Mouse (Mus musculus) liver, embryonic 12.5 days (tissue): ENCODE results near the gene Pigs. TPM values are rescaled to one million over a fixed set of nuclear protein-coding genes. Genes with fewer than 3 reads are reported as not detected.

ENCODE experiments used
- ATAC-seq: fragments of 200-750 bp; cut with Nextera tagmentation; 2 replicates; pipeline ENCODE4 v1.8.0; 2017; ENCODE audit warnings: moderate number of reproducible peaks, mild to moderate bottlenecking, moderate library complexity
- H3K27ac ChIP-seq: fragments of 300-500 bp; sonication (generic); 2 replicates; pipeline ENCODE4 v1.5.1; 2016; ENCODE audit warnings: mild to moderate bottlenecking
- H3K27me3 ChIP-seq: fragments of 300-500 bp; sonication (generic); replicated peaks from 2 replicates; pipeline ENCODE4 v1.6.1; 2016; ENCODE audit warnings: mild to moderate bottlenecking, moderate library complexity
- H3K36me3 ChIP-seq: fragments of 300-500 bp; sonication (generic); 2 replicates; pipeline ENCODE4 v1.6.1; 2016; ENCODE audit warnings: mild to moderate bottlenecking, moderate library complexity
- H3K4me1 ChIP-seq: fragments of 300-500 bp; sonication (generic); 2 replicates; pipeline ENCODE4 v1.6.1; 2016
- H3K4me2 ChIP-seq: fragments of 300-500 bp; sonication (generic); 2 replicates; pipeline ENCODE4 v1.6.1; 2016; ENCODE audit warnings: mild to moderate bottlenecking, moderate library complexity
- H3K4me3 ChIP-seq: fragments of 300-500 bp; sonication (generic); 2 replicates; pipeline ENCODE4 v1.5.1; 2016; ENCODE audit warnings: mild to moderate bottlenecking, moderate library complexity
- H3K9ac ChIP-seq: fragments of 300-500 bp; sonication (generic); 2 replicates; pipeline ENCODE4 v1.6.1; 2016; ENCODE audit warnings: mild to moderate bottlenecking, moderate library complexity
- H3K9me3 ChIP-seq: fragments of 300-500 bp; sonication (generic); replicated peaks from 2 replicates; pipeline ENCODE4 v1.6.1; 2016; ENCODE audit warnings: mild to moderate bottlenecking, moderate library complexity
- whole genome bisulfite sequencing: fragments of 180-500 bp; shearing (Covaris S2); methylation state at CpG from one replicate; pipeline ENCODE4 v1.1.7; 2016; ENCODE audit not compliant: insufficient replicate concordance; 5-methylcytosine and 5-hydroxymethylcytosine counted together
- polyA plus RNA-seq: library from polyadenylated mRNA; unstranded; fragments of >200 nt; fragmentation: Nextera tagmentation; extraction: Ambion mirVana; gene quantifications from 2 replicates; pipeline ENCODE4 v1.2.1, GENCODE M21; 2016

Gene Pigs
- polyA plus RNA-seq, 1 experiment from 2014 or later = 42.6 TPM

GRCm38 (mm10) chr11:78372610-78373009 lies 44.4 kb downstream of the Pigs start:
- ATAC-seq = no peak
- Histone ChIP-seq H3K36me3 (no peaks in the 10 kb centered on the region), H3K9ac (no peak overlapping the region), H3K4me2 (no peak overlapping the region), H3K27me3 (0 out of 2 replicates have a peak, but pooled peaks cover 4% of the 10 kb centered on the region), H3K9me3 (no peaks in the 10 kb centered on the region), H3K4me1 (no peaks in the 10 kb centered on the region), H3K27ac (no peak overlapping the region), H3K4me3 (no peak overlapping the region)
- WGBS = 56% methylated on average over 7 of the region's 7 CpGs

GRCm38 (mm10) chr11:78374147-78374546 lies 45.9 kb downstream of the Pigs start:
- no peak overlapping the region for H3K4me2 ChIP-seq
- no peak overlapping the region for H3K9ac ChIP-seq
- no peak overlapping the region for H3K4me3 ChIP-seq
- ATAC-seq = no peak
- H3K9me3 ChIP-seq = no peaks in the 10 kb centered on the region
- H3K27me3 ChIP-seq = 0 out of 2 replicates have a peak, but pooled peaks cover 7% of the 10 kb centered on the region
- 77% methylated on average over 8 of the region's 8 CpGs for WGBS
- no peaks in the 10 kb centered on the region for H3K4me1 ChIP-seq
- H3K36me3 ChIP-seq = no peaks in the 10 kb centered on the region
- no peak overlapping the region for H3K27ac ChIP-seq

DNA sequence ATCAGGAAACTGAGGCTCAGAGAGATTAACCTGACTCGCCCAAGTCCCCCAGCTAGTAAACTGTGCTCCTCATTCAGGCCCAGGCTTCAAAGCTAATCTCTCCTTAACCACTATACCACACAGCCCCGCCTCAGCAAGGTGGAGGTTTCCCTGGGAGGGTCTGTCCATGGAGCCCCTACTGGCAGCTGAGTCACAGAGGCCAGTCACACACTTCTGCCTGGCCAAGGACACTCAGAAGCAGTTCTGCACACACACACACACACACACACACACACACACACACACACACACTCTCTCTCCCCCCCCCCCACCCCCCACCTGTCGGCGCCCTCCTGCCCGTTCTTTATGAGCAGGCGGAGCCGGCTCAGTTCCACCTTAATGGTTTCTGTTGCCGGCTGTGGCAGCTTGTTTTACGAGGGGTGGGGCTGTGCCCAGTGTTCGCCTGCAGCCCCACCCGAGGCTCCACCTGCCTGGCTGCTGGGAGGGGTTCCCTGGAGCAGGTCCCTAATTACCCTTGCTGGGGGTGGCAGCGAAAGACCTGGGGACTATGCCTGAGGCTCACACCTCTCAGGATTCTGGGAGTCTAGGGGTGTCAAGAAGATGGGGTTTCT lies 49.4 kb downstream of the Pigs start:
- H3K4me1 ChIP-seq = no peaks in the 10 kb centered on the region
- H3K4me3 ChIP-seq = no peak overlapping the region
- no peak overlapping the region for H3K9ac ChIP-seq
- H3K9me3 ChIP-seq = no peaks in the 10 kb centered on the region
- H3K36me3 ChIP-seq = no peaks in the 10 kb centered on the region
- no peak overlapping the region for H3K4me2 ChIP-seq
- H3K27me3 ChIP-seq = peaks cover 16% of the 10 kb centered on the region; the same call in 1 of the 2 replicates
- H3K27ac ChIP-seq = no peak overlapping the region
- no peak for ATAC-seq
- WGBS = 47% methylated on average over 12 of the region's 12 CpGs

DNA sequence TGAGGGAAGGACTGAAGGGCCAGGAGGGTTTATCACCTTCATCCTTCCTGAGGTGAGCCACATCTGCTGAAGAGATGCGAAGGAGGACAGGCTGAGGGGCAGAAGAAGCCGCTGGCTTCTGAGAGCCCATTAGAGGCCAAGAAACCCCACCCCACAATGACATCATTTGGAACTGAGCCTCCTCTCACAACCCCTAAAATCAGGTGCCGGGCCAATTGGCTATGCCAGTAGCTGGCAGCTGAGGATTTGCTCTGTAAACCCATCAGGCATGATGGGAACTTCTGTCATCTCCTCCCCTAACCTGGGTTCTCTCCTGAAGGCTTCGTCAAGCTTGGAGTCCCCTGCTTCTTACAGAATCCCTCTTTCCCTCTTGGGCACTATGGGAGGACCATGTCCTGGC lies 52.1 kb downstream of the Pigs start:
- 67% methylated on average over 4 of the region's 4 CpGs for WGBS
- H3K4me1 ChIP-seq = no peaks in the 10 kb centered on the region

DNA sequence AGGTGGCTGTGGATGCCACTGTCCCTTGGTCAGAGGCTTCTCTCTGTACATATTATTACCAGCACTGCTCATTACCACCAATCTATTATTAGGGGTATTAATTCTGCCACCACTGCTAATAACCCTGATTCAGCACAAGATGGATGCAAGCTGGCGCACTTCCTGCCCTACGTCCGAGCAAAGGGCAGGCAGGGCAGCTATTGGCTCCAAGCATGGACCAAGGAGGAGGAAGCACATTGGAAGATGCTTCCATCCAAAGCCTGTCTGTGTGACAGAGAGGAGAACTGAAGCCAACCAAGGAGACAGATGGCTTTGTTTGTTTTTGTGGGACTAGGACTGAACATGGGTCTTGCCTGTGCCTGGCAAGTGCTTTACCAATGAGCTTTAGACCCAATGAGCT lies 52.8 kb downstream of the Pigs start:
- Histone ChIP-seq H3K4me2 (no peak overlapping the region), H3K4me1 (no peaks in the 10 kb centered on the region), H3K27me3 (peaks cover 16% of the 10 kb centered on the region; the same call in 1 of the 2 replicates), H3K36me3 (no peaks in the 10 kb centered on the region), H3K9me3 (no peaks in the 10 kb centered on the region), H3K27ac (no peak overlapping the region), H3K9ac (no peak overlapping the region), H3K4me3 (no peak overlapping the region)
- no peak for ATAC-seq
- WGBS = 69% methylated on average over 3 of the region's 3 CpGs

More for the DNA sequence above, 52.1 kb downstream of the Pigs start:
- peaks cover 16% of the 10 kb centered on the region; the same call in 1 of the 2 replicates for H3K27me3 ChIP-seq
- no peak overlapping the region for H3K4me3 ChIP-seq
- H3K9ac ChIP-seq = no peak overlapping the region
- H3K36me3 ChIP-seq = no peaks in the 10 kb centered on the region
- H3K4me2 ChIP-seq = no peak overlapping the region
- ATAC-seq = no peak
- H3K27ac ChIP-seq = no peak overlapping the region
- no peaks in the 10 kb centered on the region for H3K9me3 ChIP-seq

- WGBS = 69% methylated on average over 7 of the region's 7 CpGs
- Histone ChIP-seq H3K4me1 (no peaks in the 10 kb centered on the region), H3K9ac (no peak overlapping the region), H3K4me2 (no peak overlapping the region), H3K9me3 (no peaks in the 10 kb centered on the region), H3K27ac (no peak overlapping the region), H3K4me3 (no peak overlapping the region), H3K27me3 (peaks cover 21% of the 10 kb centered on the region; the same call in 1 of the 2 replicates), H3K36me3 (no peaks in the 10 kb centered on the region)
- ATAC-seq = no peak
Observed at GRCm38 (mm10) chr11:78382286-78382685, 54.1 kb downstream of the Pigs start.

- Histone ChIP-seq H3K4me2 (no peak overlapping the region), H3K9ac (no peak overlapping the region), H3K36me3 (no peaks in the 10 kb centered on the region), H3K4me1 (no peaks in the 10 kb centered on the region), H3K9me3 (no peaks in the 10 kb centered on the region), H3K27me3 (peaks cover 21% of the 10 kb centered on the region; the same call in 1 of the 2 replicates), H3K27ac (no peak overlapping the region), H3K4me3 (no peak overlapping the region)
- 40% methylated on average over 5 of the region's 5 CpGs for WGBS
- no peak for ATAC-seq
Observed at GRCm38 (mm10) chr11:78382701-78383100, 54.5 kb downstream of the Pigs start.

GRCm38 (mm10) chr11:78385776-78386175 lies 57.6 kb downstream of the Pigs start:
- no peaks in the 10 kb centered on the region for H3K4me1 ChIP-seq
- 73% methylated on average over 10 of the region's 10 CpGs for WGBS
- H3K27ac ChIP-seq = no peak overlapping the region
- H3K4me3 ChIP-seq = no peak overlapping the region
- H3K27me3 ChIP-seq = peaks cover 10% of the 10 kb centered on the region; the same call in 1 of the 2 replicates
- no peak overlapping the region for H3K4me2 ChIP-seq
- no peaks in the 10 kb centered on the region for H3K36me3 ChIP-seq
- H3K9ac ChIP-seq = no peak overlapping the region
- ATAC-seq = no peak
- H3K9me3 ChIP-seq = no peaks in the 10 kb centered on the region

DNA sequence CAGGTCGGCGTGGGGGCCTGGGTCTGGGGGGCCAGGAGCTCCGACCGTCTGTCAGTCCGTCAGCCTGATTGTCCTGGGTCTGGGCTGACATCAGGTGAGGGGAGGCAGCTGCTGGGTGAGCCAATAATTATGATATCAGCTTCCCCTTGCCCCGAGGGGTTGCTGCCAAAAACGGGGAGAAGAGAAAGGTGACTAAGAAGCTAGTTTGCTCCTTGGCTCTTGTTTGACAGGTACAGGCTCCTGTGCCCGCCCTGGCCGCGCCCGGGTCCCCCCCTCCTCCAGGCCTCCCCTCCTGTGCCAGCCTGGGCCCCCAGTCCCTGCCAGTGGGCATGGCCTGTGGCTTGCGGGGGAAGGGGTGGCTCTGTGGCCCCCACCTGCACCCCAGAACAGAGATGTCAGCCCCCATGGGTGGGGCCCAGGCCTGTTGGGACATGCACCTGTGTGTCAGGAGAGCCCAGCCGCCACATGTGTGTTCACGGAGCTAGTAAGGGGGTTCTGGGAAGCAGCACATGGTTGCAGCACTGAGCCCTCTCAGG lies 58.4 kb downstream of the Pigs start, which contains the start of gene Foxn1:
Foxn1 (minus strand) TSS at position 51 of the 536 bp plus-strand sequence.
- WGBS = 71% methylated on average over 13 of the region's 14 CpGs
- Histone ChIP-seq H3K4me3 (no peak within 1 kb of the TSS), H3K36me3 (no peaks in the 10 kb centered on the region), H3K27ac (no peak within 1 kb of the TSS), H3K9ac (no peak within 1 kb of the TSS), H3K4me1 (no peaks in the 10 kb centered on the region), H3K27me3 (0 out of 2 replicates have a peak, but pooled peaks cover 9% of the 10 kb centered on the region), H3K4me2 (no peak within 1 kb of the TSS), H3K9me3 (no peaks in the 10 kb centered on the region)
- no peak for ATAC-seq

Other genes starting within 250 kb of the Pigs start
- gene Eral1, start 248.0 kb upstream of the Pigs start, polyA plus RNA-seq = 23.2 and 25.5 TPM in 2 replicates
- 6.0 and 6.7 TPM in 2 replicates for gene Fam222b, start 233.8 kb upstream of the Pigs start, polyA plus RNA-seq
- gene Traf4, start 162.8 kb upstream of the Pigs start, polyA plus RNA-seq = 45.4 and 47.6 TPM in 2 replicates
- 12.2 and 13.7 TPM in 2 replicates for gene Nek8, start 151.7 kb upstream of the Pigs start, polyA plus RNA-seq
- 62.6 and 67.1 TPM in 2 replicates for gene Tlcd1, start 151.7 kb upstream of the Pigs start, polyA plus RNA-seq
- gene Rpl23a, start 144.8 kb upstream of the Pigs start, polyA plus RNA-seq = 1,112 and 1,156 TPM in 2 replicates
- 20.3 and 24.0 TPM in 2 replicates for gene Rab34, start 140.0 kb upstream of the Pigs start, polyA plus RNA-seq
- gene Proca1, start 135.0 kb upstream of the Pigs start, polyA plus RNA-seq = 0.31 and 0.63 TPM in 2 replicates
- 29.7 and 30.7 TPM in 2 replicates for gene Sdf2, start 82.7 kb upstream of the Pigs start, polyA plus RNA-seq
- gene Supt6, start 82.4 kb upstream of the Pigs start, polyA plus RNA-seq = 20.2 and 20.3 TPM in 2 replicates
- 52.1 and 53.8 TPM in 2 replicates for gene 2610507B11Rik, start 66.7 kb upstream of the Pigs start, polyA plus RNA-seq
- 0.22 and 0.23 TPM in 2 replicates for gene BC030499, start 37.6 kb upstream of the Pigs start, polyA plus RNA-seq
- 38.6 and 40.0 TPM in 2 replicates for gene Spag5, start 26.9 kb upstream of the Pigs start, polyA plus RNA-seq
- 4.7 and 5.1 TPM in 2 replicates for gene Aldoc, start 5.4 kb upstream of the Pigs start, polyA plus RNA-seq
- 46.5 and 50.4 TPM in 2 replicates for gene Unc119, start 15.1 kb downstream of the Pigs start, polyA plus RNA-seq
- not detected in 2 replicates for gene Foxn1, start 58.1 kb downstream of the Pigs start, polyA plus RNA-seq
- gene Slc13a2, start 93.8 kb downstream of the Pigs start, polyA plus RNA-seq = 0.05 TPM in 1 of 2 replicates, not detected in the other
- 5.7 and 6.3 TPM in 2 replicates for gene Slc46a1, start 137.3 kb downstream of the Pigs start, polyA plus RNA-seq
- gene Sarm1, start 169.3 kb downstream of the Pigs start, polyA plus RNA-seq = 0.25 and 0.38 TPM in 2 replicates
- 206 and 223 TPM in 2 replicates for gene Vtn, start 170.7 kb downstream of the Pigs start, polyA plus RNA-seq
- gene Sebox, start 175.0 kb downstream of the Pigs start, polyA plus RNA-seq = 0.12 TPM in 1 of 2 replicates, not detected in the other
- gene Tmem199, start 183.8 kb downstream of the Pigs start, polyA plus RNA-seq = 40.6 and 41.7 TPM in 2 replicates
- 96.0 and 96.7 TPM in 2 replicates for gene Poldip2, start 183.8 kb downstream of the Pigs start, polyA plus RNA-seq
- 22.3 and 22.6 TPM in 2 replicates for gene Tnfaip1, start 207.9 kb downstream of the Pigs start, polyA plus RNA-seq
- gene Ift20, start 207.9 kb downstream of the Pigs start, polyA plus RNA-seq = 81.7 and 84.7 TPM in 2 replicates
- gene Tmem97, start 222.4 kb downstream of the Pigs start, polyA plus RNA-seq = 111 and 128 TPM in 2 replicates